Mouse (Mus musculus) midbrain, embryonic 10.5 days (tissue): ENCODE data around the gene Grk5. TPM values are rescaled to one million over a fixed set of nuclear protein-coding genes. Genes with fewer than 3 reads are reported as not detected.
A peak's percentile ranks its signal among the peaks of the same experiment; 100 is the strongest.
"Not testable (repeated sequence)": the region's sequence is repeated elsewhere in the genome, so short reads cannot be mapped to it uniquely, and the experiment has no call there.

ENCODE experiments used
- DNase-seq: peaks from one replicate; pipeline ENCODE4 v3.0.0-alpha.2; 2017; ENCODE audit warnings: low spot score
- H3K27ac ChIP-seq: fragments of 300-500 bp; sonication (generic); replicated peaks from 2 replicates; pipeline ENCODE4 v1.5.1; 2016; ENCODE audit warnings: mild to moderate bottlenecking
- H3K27me3 ChIP-seq: fragments of 300-500 bp; sonication (generic); 2 replicates; pipeline ENCODE4 v1.6.1; 2016; ENCODE audit warnings: low read depth, mild to moderate bottlenecking; ENCODE audit not compliant: poor library complexity, severe bottlenecking
- H3K36me3 ChIP-seq: fragments of 300-500 bp; sonication (generic); 2 replicates; pipeline ENCODE4 v1.6.1; 2016; ENCODE audit warnings: mild to moderate bottlenecking, moderate library complexity
- H3K4me1 ChIP-seq: fragments of 300-500 bp; sonication (generic); 2 replicates; pipeline ENCODE4 v1.6.1; 2016
- H3K4me3 ChIP-seq: fragments of 300-500 bp; sonication (generic); 2 replicates; pipeline ENCODE4 v1.5.1; 2016; ENCODE audit warnings: mild to moderate bottlenecking, moderate library complexity
- H3K9me3 ChIP-seq: fragments of 300-500 bp; sonication (generic); replicated peaks from 2 replicates; pipeline ENCODE4 v1.6.1; 2016; ENCODE audit warnings: mild to moderate bottlenecking
- WGBS: fragments of 180-500 bp; shearing (Covaris S2); methylation state at CpG from one replicate; pipeline ENCODE4 v1.1.7; 2016; 5-methylcytosine and 5-hydroxymethylcytosine counted together
- polyA plus RNA-seq: library from polyadenylated mRNA; unstranded; fragments of >200 nt; fragmentation: Nextera tagmentation; extraction: Ambion mirVana; gene quantifications from 2 replicates; pipeline ENCODE4 v1.2.1, GENCODE M21; 2016

Grk5 gene
- polyA plus RNA-seq, result 1.9 and 2.1 TPM in 2 replicates

- Histone ChIP-seq H3K27me3 (no peaks in the 10 kb centered on the region), H3K4me1 (peaks cover 23% of the 10 kb centered on the region), H3K27ac (peak within 1 kb of the TSS; percentile 98), H3K9me3 (no peaks in the 10 kb centered on the region), H3K4me3 (peak within 1 kb of the TSS; percentile 87), H3K36me3 (no peaks in the 10 kb centered on the region)
- under 1% methylated on average over 55 of the region's 55 CpGs for WGBS
- peak; percentile 92 for DNase-seq
Observed at GRCm38 (mm10) chr19:60889714-60890315, at the start of gene Grk5. Gene Grk5, plus strand, starts transcription at chr19:60889749.

- Histone ChIP-seq H3K4me1 (no peaks in the 10 kb centered on the region), H3K4me3 (no peak overlapping the region), H3K27ac (no peak overlapping the region), H3K9me3 (no peaks in the 10 kb centered on the region), H3K36me3 (peaks cover 46% of the 10 kb centered on the region), H3K27me3 (no peaks in the 10 kb centered on the region)
- no peak for DNase-seq
Observed at GRCm38 (mm10) chr19:60843324-60843723, 46.2 kb upstream of the Grk5 start.

GRCm38 (mm10) chr19:60845731-60846130 lies 43.8 kb upstream of the Grk5 start:
- H3K27ac ChIP-seq, result no peak overlapping the region
- DNase-seq, result no peak
- no peaks in the 10 kb centered on the region for H3K27me3 ChIP-seq
- H3K4me1 ChIP-seq, result no peaks in the 10 kb centered on the region
- peaks cover 37% of the 10 kb centered on the region for H3K36me3 ChIP-seq
- H3K4me3 ChIP-seq, result no peak overlapping the region
- no peaks in the 10 kb centered on the region for H3K9me3 ChIP-seq

GRCm38 (mm10) chr19:60860868-60861700 lies 28.5 kb upstream of the Grk5 start, which contains the start of gene Sfxn4:
Gene Sfxn4, minus strand, starts transcription at chr19:60861479.
- peak; percentile 90 for DNase-seq
- WGBS, result 4% methylated on average over 30 of the region's 30 CpGs
- peaks cover 34% of the 10 kb centered on the region for H3K36me3 ChIP-seq
- H3K27me3 ChIP-seq, result no peaks in the 10 kb centered on the region
- peak within 1 kb of the TSS; percentile 66 for H3K4me3 ChIP-seq
- peaks cover 9% of the 10 kb centered on the region; the same call in 1 of the 2 replicates for H3K4me1 ChIP-seq
- H3K9me3 ChIP-seq, result no peaks in the 10 kb centered on the region
- peak within 1 kb of the TSS; percentile 85 for H3K27ac ChIP-seq

- H3K36me3 ChIP-seq, result peaks cover 66% of the 10 kb centered on the region
- H3K27ac ChIP-seq, H3K4me3 ChIP-seq, H3K9me3 ChIP-seq, DNase-seq, H3K4me1 ChIP-seq, H3K27me3 ChIP-seq: not testable (repeated sequence)
- 93% methylated on average over 4 of the region's 4 CpGs for WGBS
Observed at GRCm38 (mm10) chr19:60866169-60866568, 23.4 kb upstream of the Grk5 start.

GRCm38 (mm10) chr19:60870489-60870888 lies 19.1 kb upstream of the Grk5 start:
- H3K9me3 ChIP-seq, result no peaks in the 10 kb centered on the region
- H3K27ac ChIP-seq, result no peak overlapping the region
- H3K4me1 ChIP-seq, result peaks cover 29% of the 10 kb centered on the region
- 91% methylated on average over 1 of the region's 1 CpGs for WGBS
- H3K36me3 ChIP-seq, result peaks cover 52% of the 10 kb centered on the region
- no peak for DNase-seq
- H3K27me3 ChIP-seq, result no peaks in the 10 kb centered on the region
- no peak overlapping the region for H3K4me3 ChIP-seq

GRCm38 (mm10) chr19:60871366-60871765 lies 18.2 kb upstream of the Grk5 start:
- peaks cover 29% of the 10 kb centered on the region for H3K4me1 ChIP-seq
- no peak for DNase-seq
- H3K27ac ChIP-seq, result no peak overlapping the region
- H3K36me3 ChIP-seq, result peaks cover 50% of the 10 kb centered on the region
- H3K9me3 ChIP-seq, result no peaks in the 10 kb centered on the region
- no peak overlapping the region for H3K4me3 ChIP-seq
- no peaks in the 10 kb centered on the region for H3K27me3 ChIP-seq
- WGBS, result 88% methylated on average over 5 of the region's 5 CpGs

- H3K27me3 ChIP-seq, result no peaks in the 10 kb centered on the region
- DNase-seq, result no peak
- no peak overlapping the region for H3K27ac ChIP-seq
- whole genome bisulfite sequencing, result 18% methylated on average over 1 of the region's 1 CpGs
- no peaks in the 10 kb centered on the region for H3K9me3 ChIP-seq
- H3K36me3 ChIP-seq, result peaks cover 41% of the 10 kb centered on the region
- H3K4me1 ChIP-seq, result peaks cover 29% of the 10 kb centered on the region
- no peak overlapping the region for H3K4me3 ChIP-seq
Observed at GRCm38 (mm10) chr19:60872272-60872671, 17.3 kb upstream of the Grk5 start.

- peaks cover 31% of the 10 kb centered on the region for H3K36me3 ChIP-seq
- H3K27me3 ChIP-seq, result no peaks in the 10 kb centered on the region
- H3K4me3 ChIP-seq, result peak overlapping the region; percentile 67
- 55% methylated on average over 4 of the region's 4 CpGs for WGBS
- no peak for DNase-seq
- H3K4me1 ChIP-seq, result peaks cover 29% of the 10 kb centered on the region
- peak overlapping the region; percentile 87 for H3K27ac ChIP-seq
- no peaks in the 10 kb centered on the region for H3K9me3 ChIP-seq
Observed at GRCm38 (mm10) chr19:60873501-60873900, 16.0 kb upstream of the Grk5 start.

GRCm38 (mm10) chr19:60874064-60874694 lies 15.4 kb upstream of the Grk5 start, which contains the start of gene Prdx3:
Gene Prdx3, minus strand, starts transcription at chr19:60874556.
- Histone ChIP-seq H3K27me3 (no peaks in the 10 kb centered on the region), H3K27ac (peak within 1 kb of the TSS; percentile 87), H3K4me1 (peaks cover 29% of the 10 kb centered on the region), H3K4me3 (peak within 1 kb of the TSS; percentile 67), H3K9me3 (no peaks in the 10 kb centered on the region), H3K36me3 (peaks cover 24% of the 10 kb centered on the region)
- WGBS, result under 1% methylated on average over 28 of the region's 28 CpGs
- DNase-seq, result peak; percentile 95

GRCm38 (mm10) chr19:60883129-60883528 lies 6.4 kb upstream of the Grk5 start:
- Histone ChIP-seq H3K36me3 (no peaks in the 10 kb centered on the region), H3K4me3 (no peak overlapping the region), H3K27ac (no peak overlapping the region), H3K9me3 (no peaks in the 10 kb centered on the region), H3K4me1 (no peaks in the 10 kb centered on the region), H3K27me3 (no peaks in the 10 kb centered on the region)
- no peak for DNase-seq
- 7% methylated on average over 3 of the region's 3 CpGs for WGBS

GRCm38 (mm10) chr19:60887637-60888036 lies 1.9 kb upstream of the Grk5 start:
- H3K9me3 ChIP-seq, result no peaks in the 10 kb centered on the region
- no peaks in the 10 kb centered on the region for H3K36me3 ChIP-seq
- H3K27ac ChIP-seq, result no peak overlapping the region
- H3K4me1 ChIP-seq, result peaks cover 23% of the 10 kb centered on the region
- no peaks in the 10 kb centered on the region for H3K27me3 ChIP-seq
- 84% methylated on average over 2 of the region's 2 CpGs for WGBS
- no peak overlapping the region for H3K4me3 ChIP-seq
- no peak for DNase-seq
